Mouse (Mus musculus) G1E-ER4 (cell line): Measurements from ENCODE around the gene Entpd8. TPM values are rescaled to one million over a fixed set of nuclear protein-coding genes. Genes with fewer than 3 reads are reported as not detected.

Experiments used
- GATA1 ChIP-seq: IDR thresholded peaks from one replicate; pipeline ENCODE4 v1.8.0; 2012; ENCODE audit warnings: low read length, inconsistent platforms
- polyA plus RNA-seq: library from polyadenylated mRNA; stranded (reverse); fragments of >175 nt; gene quantifications from 2 replicates; pipeline ENCODE4 v1.2.3, GENCODE M21; 2012

The Entpd8 gene
- polyA plus RNA-seq, 1 experiment: not detected

GRCm38 (mm10) chr2:25083697-25084096 is 3.6 kb downstream of the Entpd8 start:
- TF ChIP-seq GATA1: no peak

GRCm38 (mm10) chr2:25085571-25085970 is 5.5 kb downstream of the Entpd8 start:
- no peak for TF ChIP-seq GATA1

GRCm38 (mm10) chr2:25087842-25088241 is 7.7 kb downstream of the Entpd8 start:
- TF ChIP-seq GATA1: no peak

- no peak for TF ChIP-seq GATA1
These were observed 8.5 kb downstream of the Entpd8 start for GRCm38 (mm10) chr2:25088636-25089035.

- no peak for TF ChIP-seq GATA1
These were observed 14.6 kb downstream of the Entpd8 start for GRCm38 (mm10) chr2:25094785-25095108.

- no peak for TF ChIP-seq GATA1
These were observed 15.2 kb downstream of the Entpd8 start, which contains the start of gene Noxa1 for GRCm38 (mm10) chr2:25095109-25095850. Gene Noxa1, minus strand, starts transcription at chr2:25095149.

GRCm38 (mm10) chr2:25098005-25098615 is 18.0 kb downstream of the Entpd8 start:
- no peak for TF ChIP-seq GATA1

GRCm38 (mm10) chr2:25098956-25099355 is 18.9 kb downstream of the Entpd8 start:
- no peak for TF ChIP-seq GATA1

- no peak for TF ChIP-seq GATA1
These were observed 19.6 kb downstream of the Entpd8 start for GRCm38 (mm10) chr2:25099703-25100102.

- no peak for TF ChIP-seq GATA1
These were observed 24.0 kb downstream of the Entpd8 start for GRCm38 (mm10) chr2:25104122-25104521.

- TF ChIP-seq GATA1: no peak
These were observed 25.9 kb downstream of the Entpd8 start for GRCm38 (mm10) chr2:25106045-25106444.

GRCm38 (mm10) chr2:25109487-25109886 is 29.4 kb downstream of the Entpd8 start:
- no peak for TF ChIP-seq GATA1

GRCm38 (mm10) chr2:25110505-25111183 is 30.5 kb downstream of the Entpd8 start:
- TF ChIP-seq GATA1: no peak

- TF ChIP-seq GATA1: peak; percentile 23
These were observed 31.2 kb downstream of the Entpd8 start for GRCm38 (mm10) chr2:25111184-25111791.

- TF ChIP-seq GATA1: no peak
These were observed 34.2 kb downstream of the Entpd8 start for GRCm38 (mm10) chr2:25114308-25114707.

GRCm38 (mm10) chr2:25115442-25115841 is 35.3 kb downstream of the Entpd8 start:
- peak; percentile 87 for TF ChIP-seq GATA1

GRCm38 (mm10) chr2:25120963-25121362 is 40.9 kb downstream of the Entpd8 start:
- TF ChIP-seq GATA1: no peak
